Mouse (Mus musculus): ENCODE measurements around the gene Eya2.

- TF ChIP-seq CTCF (IDR thresholded peaks at IDR 0.05; ENCODE audit: extremely low read depth, insufficient read depth, insufficient read length, insufficient replicate concordance), result no peak
- no peak for TF ChIP-seq POLR2A (IDR thresholded peaks at IDR 0.05; ENCODE audit: low read depth, low read length)
Observed at GRCm38 (mm10) chr2:165639075-165639755, 44.4 kb downstream of the Eya2 start.
